Mouse (Mus musculus) embryonic fibroblast, embryonic 13.5 days (primary cell): ENCODE data around the gene Olfr883.

ENCODE experiments used
- CTCF ChIP-seq: IDR thresholded peaks from 2 replicates; pipeline ENCODE4 v1.5.1; 2011; ENCODE audit warnings: mild to moderate bottlenecking, control low read depth, low read length, moderate library complexity, borderline replicate concordance; ENCODE audit not compliant: insufficient read depth
- POLR2A ChIP-seq: IDR thresholded peaks from 2 replicates; pipeline ENCODE4 v1.6.1; 2011; ENCODE audit warnings: low read depth, mild to moderate bottlenecking, control low read depth, low read length, moderate library complexity

- TF ChIP-seq POLR2A (no peak), CTCF (no peak)
Observed at GRCm38 (mm10) chr9:38046255-38046654, 20.6 kb downstream of the Olfr883 start, which contains the start of gene Olfr884.
